Mouse (Mus musculus): ENCODE measurements around the gene Fbxw8. TPM values are rescaled to one million over a fixed set of nuclear protein-coding genes. Genes with fewer than 3 reads are reported as not detected.
A peak's percentile ranks its signal among the peaks of the same experiment; 100 is the strongest.

Fbxw8 gene
- polyA plus RNA-seq, 1 experiment = 37.1 TPM

DNA sequence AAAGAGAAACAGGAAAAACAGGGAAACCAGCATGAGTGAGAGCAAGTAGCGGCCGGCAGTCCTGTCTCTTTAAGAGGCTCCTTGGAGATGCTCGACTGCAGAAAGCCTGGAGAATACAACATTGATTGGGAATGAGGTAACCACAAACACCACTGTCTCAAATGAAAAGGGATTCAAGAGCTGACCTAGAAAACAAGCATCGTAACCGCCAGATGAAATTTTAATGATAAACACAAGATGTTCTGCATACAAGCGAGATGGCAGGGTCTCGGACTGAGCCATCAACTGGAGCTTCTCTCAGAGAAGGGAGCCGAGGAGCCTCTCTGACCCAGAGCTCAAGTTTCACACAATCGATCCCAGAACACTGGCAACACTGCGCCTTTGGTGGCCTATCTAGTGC is 32.2 kb downstream of the Fbxw8 start:
- Histone ChIP-seq H3K4me1 (ENCODE audit: control insufficient read depth, insufficient read depth, low read length) (no peaks in the 10 kb centered on the region), H3K4me3 (ENCODE audit: low read depth, low read length) (no peak overlapping the region), H3K27ac (ENCODE audit: insufficient read depth, low read length) (no peak overlapping the region), H3K9ac (ENCODE audit: low read depth, poor library complexity, severe bottlenecking) (no peak overlapping the region), H3K9me3 (replicated peaks; ENCODE audit: control insufficient read depth, insufficient read depth, low read length, poor library complexity, severe bottlenecking) (no peaks in the 10 kb centered on the region), H3K27me3 (ENCODE audit: control insufficient read depth, insufficient read depth, low read length, poor library complexity, severe bottlenecking) (no peaks in the 10 kb centered on the region), H3K36me3 (ENCODE audit: control insufficient read depth, insufficient read depth, low read length, poor library complexity, severe bottlenecking) (peaks cover 3% of the 10 kb centered on the region; the same call in 1 of the 2 replicates)
- TF ChIP-seq EP300 (IDR thresholded peaks at IDR 0.05; ENCODE audit: insufficient read depth, low read depth, low read length) (no peak), POLR2A (IDR thresholded peaks at IDR 0.05; ENCODE audit: insufficient read depth, low read length) (no peak), CTCF (IDR thresholded peaks at IDR 0.05; ENCODE audit: low read depth, low read length) (no peak)

- Histone ChIP-seq H3K4me1 (ENCODE audit: control insufficient read depth, insufficient read depth, low read length) (no peaks in the 10 kb centered on the region), H3K27ac (ENCODE audit: insufficient read depth, low read length) (no peak overlapping the region), H3K9ac (ENCODE audit: low read depth, poor library complexity, severe bottlenecking) (no peak overlapping the region), H3K36me3 (ENCODE audit: control insufficient read depth, insufficient read depth, low read length, poor library complexity, severe bottlenecking) (no peaks in the 10 kb centered on the region), H3K4me3 (ENCODE audit: low read depth, low read length) (no peak overlapping the region), H3K9me3 (replicated peaks; ENCODE audit: control insufficient read depth, insufficient read depth, low read length, poor library complexity, severe bottlenecking) (no peaks in the 10 kb centered on the region), H3K27me3 (ENCODE audit: control insufficient read depth, insufficient read depth, low read length, poor library complexity, severe bottlenecking) (no peaks in the 10 kb centered on the region)
- no peak for TF ChIP-seq CTCF (IDR thresholded peaks at IDR 0.05; ENCODE audit: low read depth, low read length)
Measured at GRCm38 (mm10) chr5:118121928-118122327, 33.3 kb downstream of the Fbxw8 start.

GRCm38 (mm10) chr5:118120670-118121069 is 34.6 kb downstream of the Fbxw8 start:
- H3K9me3 ChIP-seq (replicated peaks; ENCODE audit: control insufficient read depth, insufficient read depth, low read length, poor library complexity, severe bottlenecking) = no peaks in the 10 kb centered on the region
- no peaks in the 10 kb centered on the region for H3K4me1 ChIP-seq (ENCODE audit: control insufficient read depth, insufficient read depth, low read length)
- H3K27ac ChIP-seq (ENCODE audit: insufficient read depth, low read length) = no peak overlapping the region
- no peak overlapping the region for H3K4me3 ChIP-seq (ENCODE audit: low read depth, low read length)
- H3K27me3 ChIP-seq (ENCODE audit: control insufficient read depth, insufficient read depth, low read length, poor library complexity, severe bottlenecking) = no peaks in the 10 kb centered on the region
- no peak for TF ChIP-seq POLR2A (IDR thresholded peaks at IDR 0.05; ENCODE audit: insufficient read depth, low read length)
- no peak for TF ChIP-seq CTCF (IDR thresholded peaks at IDR 0.05; ENCODE audit: low read depth, low read length)
- no peak for TF ChIP-seq EP300 (IDR thresholded peaks at IDR 0.05; ENCODE audit: insufficient read depth, low read depth, low read length)
- no peaks in the 10 kb centered on the region for H3K36me3 ChIP-seq (ENCODE audit: control insufficient read depth, insufficient read depth, low read length, poor library complexity, severe bottlenecking)
- no peak overlapping the region for H3K9ac ChIP-seq (ENCODE audit: low read depth, poor library complexity, severe bottlenecking)

DNA sequence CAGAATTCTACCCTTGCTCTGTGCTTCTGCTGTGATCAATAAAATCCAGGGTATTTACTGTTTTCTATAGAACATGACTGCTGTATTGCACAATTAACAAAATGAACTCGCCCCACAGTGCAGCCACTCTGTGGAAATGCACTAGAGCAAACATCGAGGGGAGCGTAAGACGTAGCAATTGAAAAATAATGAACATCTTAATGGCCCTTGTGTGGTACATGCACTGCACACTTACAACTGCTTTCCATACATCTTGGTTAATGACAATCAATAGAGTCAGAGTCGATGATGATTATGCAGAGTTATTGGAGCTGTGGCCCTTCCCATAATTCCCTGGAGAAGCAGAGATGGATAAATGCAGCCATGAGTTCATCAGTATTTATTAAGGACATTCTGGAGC is 36.3 kb downstream of the Fbxw8 start:
- no peak for TF ChIP-seq POLR2A (IDR thresholded peaks at IDR 0.05; ENCODE audit: insufficient read depth, low read length)
- TF ChIP-seq EP300 (IDR thresholded peaks at IDR 0.05; ENCODE audit: insufficient read depth, low read depth, low read length) = no peak
- TF ChIP-seq CTCF (IDR thresholded peaks at IDR 0.05; ENCODE audit: low read depth, low read length) = no peak
- Histone ChIP-seq H3K4me1 (ENCODE audit: control insufficient read depth, insufficient read depth, low read length) (no peaks in the 10 kb centered on the region), H3K27me3 (ENCODE audit: control insufficient read depth, insufficient read depth, low read length, poor library complexity, severe bottlenecking) (no peaks in the 10 kb centered on the region), H3K36me3 (ENCODE audit: control insufficient read depth, insufficient read depth, low read length, poor library complexity, severe bottlenecking) (no peaks in the 10 kb centered on the region), H3K9ac (ENCODE audit: low read depth, poor library complexity, severe bottlenecking) (no peak overlapping the region), H3K4me3 (ENCODE audit: low read depth, low read length) (no peak overlapping the region), H3K9me3 (replicated peaks; ENCODE audit: control insufficient read depth, insufficient read depth, low read length, poor library complexity, severe bottlenecking) (no peaks in the 10 kb centered on the region), H3K27ac (ENCODE audit: insufficient read depth, low read length) (no peak overlapping the region)

- no peaks in the 10 kb centered on the region for H3K36me3 ChIP-seq (ENCODE audit: control insufficient read depth, insufficient read depth, low read length, poor library complexity, severe bottlenecking)
- no peaks in the 10 kb centered on the region for H3K9me3 ChIP-seq (replicated peaks; ENCODE audit: control insufficient read depth, insufficient read depth, low read length, poor library complexity, severe bottlenecking)
- no peak for TF ChIP-seq CTCF (IDR thresholded peaks at IDR 0.05; ENCODE audit: low read depth, low read length)
- TF ChIP-seq POLR2A (IDR thresholded peaks at IDR 0.05; ENCODE audit: insufficient read depth, low read length) = no peak
- TF ChIP-seq EP300 (IDR thresholded peaks at IDR 0.05; ENCODE audit: insufficient read depth, low read depth, low read length) = no peak
- no peaks in the 10 kb centered on the region for H3K4me1 ChIP-seq (ENCODE audit: control insufficient read depth, insufficient read depth, low read length)
- no peak overlapping the region for H3K4me3 ChIP-seq (ENCODE audit: low read depth, low read length)
- no peak overlapping the region for H3K9ac ChIP-seq (ENCODE audit: low read depth, poor library complexity, severe bottlenecking)
- no peak overlapping the region for H3K27ac ChIP-seq (ENCODE audit: insufficient read depth, low read length)
- no peaks in the 10 kb centered on the region for H3K27me3 ChIP-seq (ENCODE audit: control insufficient read depth, insufficient read depth, low read length, poor library complexity, severe bottlenecking)
Measured at GRCm38 (mm10) chr5:118118351-118118750, 36.9 kb downstream of the Fbxw8 start.

DNA sequence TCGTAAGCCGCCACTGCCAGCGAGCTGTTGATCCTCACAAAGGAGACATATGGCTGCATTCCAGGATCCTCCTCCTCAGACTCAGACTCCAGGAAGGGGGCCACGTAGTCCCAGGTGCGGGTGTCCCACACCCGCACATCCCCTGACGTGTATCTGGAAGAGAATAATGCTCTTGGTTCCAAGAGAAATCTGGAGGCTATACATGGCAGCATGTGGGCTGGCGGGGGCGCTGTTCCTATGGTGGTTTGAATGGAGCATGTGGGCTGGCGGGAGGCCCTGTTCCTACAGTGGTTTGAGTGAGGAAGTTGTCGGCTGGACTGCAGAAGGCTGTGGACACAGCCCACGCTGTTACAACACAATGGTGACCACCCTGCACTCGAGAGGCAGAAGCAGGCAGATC is 41.6 kb downstream of the Fbxw8 start:
- no peak overlapping the region for H3K9ac ChIP-seq (ENCODE audit: low read depth, poor library complexity, severe bottlenecking)
- no peaks in the 10 kb centered on the region for H3K9me3 ChIP-seq (replicated peaks; ENCODE audit: control insufficient read depth, insufficient read depth, low read length, poor library complexity, severe bottlenecking)
- peak; percentile 37 for TF ChIP-seq CTCF (IDR thresholded peaks at IDR 0.05; ENCODE audit: low read depth, low read length)
- no peak for TF ChIP-seq EP300 (IDR thresholded peaks at IDR 0.05; ENCODE audit: insufficient read depth, low read depth, low read length)
- H3K27ac ChIP-seq (ENCODE audit: insufficient read depth, low read length) = no peak overlapping the region
- no peaks in the 10 kb centered on the region for H3K27me3 ChIP-seq (ENCODE audit: control insufficient read depth, insufficient read depth, low read length, poor library complexity, severe bottlenecking)
- H3K4me3 ChIP-seq (ENCODE audit: low read depth, low read length) = no peak overlapping the region
- H3K4me1 ChIP-seq (ENCODE audit: control insufficient read depth, insufficient read depth, low read length) = no peaks in the 10 kb centered on the region
- H3K36me3 ChIP-seq (ENCODE audit: control insufficient read depth, insufficient read depth, low read length, poor library complexity, severe bottlenecking) = peaks cover 3% of the 10 kb centered on the region; the same call in 1 of the 2 replicates
